Mouse (Mus musculus) gastrocnemius, postnatal 25 days (tissue): ENCODE measurements around the gene Polr2b. TPM values are rescaled to one million over a fixed set of nuclear protein-coding genes. Genes with fewer than 3 reads are reported as not detected.

Experiments used
- DNase-seq: peaks from one replicate; pipeline ENCODE4 v3.0.0; 2022
- total RNA-seq, 2 experiments: library from RNA; stranded (reverse); gene quantifications; 1 replicate in 1 of 2; 2 replicates in 1 of 2; pipeline ENCODE4 v1.2.3; 2021

Polr2b gene
- total RNA-seq, 2 experiments from 2014 or later: 21.5 TPM

DNA sequence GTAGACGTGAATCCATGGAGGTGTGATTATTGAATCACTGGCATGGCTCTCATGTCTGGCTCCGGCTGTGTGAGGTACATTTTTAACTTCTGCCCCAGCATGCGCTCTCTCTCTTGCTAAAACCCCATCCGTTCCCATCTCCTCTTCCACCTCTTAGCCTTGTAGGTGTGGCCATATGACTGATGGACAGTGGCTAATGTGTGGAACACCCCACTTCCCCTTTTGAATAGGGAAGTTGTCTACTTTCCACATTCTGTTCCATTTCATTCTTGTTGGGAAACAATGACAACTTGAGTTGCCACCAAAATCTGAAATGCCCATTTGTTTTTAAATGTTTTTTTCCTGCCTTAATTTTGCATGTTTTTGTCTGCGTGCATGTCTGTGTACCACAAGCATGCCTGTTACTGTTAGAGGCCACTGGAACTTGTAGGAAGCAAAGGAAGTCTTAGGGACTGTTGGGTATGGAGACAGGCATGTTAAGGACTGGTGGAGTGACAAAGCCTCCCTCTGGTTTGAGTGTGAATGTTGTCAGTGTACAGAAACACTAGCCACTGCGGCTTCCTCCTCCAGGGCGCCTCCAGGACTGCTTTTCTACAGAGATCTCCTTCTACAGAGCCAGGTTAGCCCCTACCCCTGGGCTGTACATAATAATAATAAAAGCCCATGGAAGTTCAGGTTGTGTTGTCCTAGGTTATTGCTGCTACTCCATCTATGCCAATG lies 17.0 kb upstream of the Polr2b start:
- DNase-seq: no peak

DNA sequence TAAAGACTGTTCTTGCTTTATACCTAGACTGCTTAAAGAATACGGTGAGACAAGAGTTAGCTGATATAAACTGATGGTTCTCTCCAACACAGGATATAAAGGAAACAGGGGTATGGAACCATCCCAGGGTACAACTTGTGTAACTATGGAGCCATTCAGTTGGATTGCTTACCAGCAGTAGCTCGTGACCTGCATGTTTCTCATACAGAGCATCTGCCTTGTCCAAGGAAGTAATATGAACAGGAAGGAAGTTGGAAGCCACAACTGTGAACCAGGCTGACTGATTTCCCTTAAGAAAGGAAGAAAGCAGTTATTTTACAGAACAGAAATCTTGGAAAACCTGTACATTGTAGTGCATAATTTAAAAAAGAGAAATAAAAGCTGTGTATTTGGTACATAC lies 10.5 kb upstream of the Polr2b start:
- DNase-seq: no peak

DNA sequence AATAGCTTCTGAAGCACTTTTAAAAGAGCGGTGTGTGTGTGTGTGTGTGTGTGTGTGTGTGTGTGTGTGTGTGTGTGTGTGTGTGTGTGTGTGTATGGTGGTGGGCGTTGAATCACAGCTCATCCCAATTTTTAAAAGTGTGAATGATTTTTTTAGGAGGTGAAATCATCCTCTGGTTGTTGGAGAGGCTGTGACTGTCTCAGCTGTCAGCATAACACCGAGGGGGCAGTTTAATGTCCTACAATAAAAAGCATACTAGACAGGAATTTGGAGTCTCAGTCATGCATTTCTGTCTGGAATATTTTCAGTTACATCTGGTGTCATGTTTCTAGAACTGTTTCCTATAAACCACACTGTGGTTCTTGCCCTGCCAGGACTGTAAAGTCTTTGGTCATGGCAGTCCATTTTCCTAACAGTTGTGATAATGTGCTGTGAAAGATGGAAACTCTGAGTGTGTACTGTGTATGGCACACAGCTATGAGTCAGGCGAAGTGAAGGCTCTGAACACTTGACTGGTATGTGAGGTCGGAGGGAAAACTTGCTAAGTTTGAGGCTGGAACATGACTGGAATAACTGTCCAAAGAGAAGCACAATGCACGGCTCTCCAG lies 8.5 kb upstream of the Polr2b start:
- DNase-seq: no peak

DNA sequence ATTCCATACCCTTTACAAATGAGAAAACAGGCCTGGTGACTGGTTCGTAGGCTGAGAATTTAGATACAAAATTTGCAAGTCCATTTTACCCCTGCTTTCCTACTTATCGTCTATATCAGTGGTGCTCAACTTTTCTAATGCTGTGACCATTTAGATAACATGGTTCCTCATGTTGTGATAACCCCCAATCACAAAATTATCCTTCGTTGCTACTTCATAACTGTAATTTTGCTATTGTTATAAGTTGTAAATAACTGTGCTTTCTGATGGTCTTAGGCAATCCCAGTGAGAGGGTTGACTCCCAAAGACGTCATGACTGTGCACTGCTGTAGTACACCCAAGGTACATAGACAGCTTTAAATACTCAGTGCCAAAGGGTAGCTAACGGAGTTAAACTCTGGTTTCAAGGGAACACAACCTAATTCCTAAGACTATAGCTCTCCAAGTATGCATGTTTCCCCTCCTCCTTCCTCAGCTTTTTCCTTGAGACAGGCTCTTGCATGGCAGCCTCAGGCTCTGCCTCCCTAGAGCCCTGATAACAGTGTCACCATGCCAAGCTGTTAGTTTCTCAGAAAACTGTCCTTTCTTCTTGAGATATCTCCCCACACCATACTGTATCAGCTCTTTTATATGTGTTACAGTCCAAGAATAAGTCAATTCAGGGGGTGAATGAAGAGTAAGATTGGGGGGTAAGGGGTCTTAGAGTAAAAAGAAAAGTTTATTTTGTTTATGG lies 2.0 kb upstream of the Polr2b start:
- no peak for DNase-seq

DNA sequence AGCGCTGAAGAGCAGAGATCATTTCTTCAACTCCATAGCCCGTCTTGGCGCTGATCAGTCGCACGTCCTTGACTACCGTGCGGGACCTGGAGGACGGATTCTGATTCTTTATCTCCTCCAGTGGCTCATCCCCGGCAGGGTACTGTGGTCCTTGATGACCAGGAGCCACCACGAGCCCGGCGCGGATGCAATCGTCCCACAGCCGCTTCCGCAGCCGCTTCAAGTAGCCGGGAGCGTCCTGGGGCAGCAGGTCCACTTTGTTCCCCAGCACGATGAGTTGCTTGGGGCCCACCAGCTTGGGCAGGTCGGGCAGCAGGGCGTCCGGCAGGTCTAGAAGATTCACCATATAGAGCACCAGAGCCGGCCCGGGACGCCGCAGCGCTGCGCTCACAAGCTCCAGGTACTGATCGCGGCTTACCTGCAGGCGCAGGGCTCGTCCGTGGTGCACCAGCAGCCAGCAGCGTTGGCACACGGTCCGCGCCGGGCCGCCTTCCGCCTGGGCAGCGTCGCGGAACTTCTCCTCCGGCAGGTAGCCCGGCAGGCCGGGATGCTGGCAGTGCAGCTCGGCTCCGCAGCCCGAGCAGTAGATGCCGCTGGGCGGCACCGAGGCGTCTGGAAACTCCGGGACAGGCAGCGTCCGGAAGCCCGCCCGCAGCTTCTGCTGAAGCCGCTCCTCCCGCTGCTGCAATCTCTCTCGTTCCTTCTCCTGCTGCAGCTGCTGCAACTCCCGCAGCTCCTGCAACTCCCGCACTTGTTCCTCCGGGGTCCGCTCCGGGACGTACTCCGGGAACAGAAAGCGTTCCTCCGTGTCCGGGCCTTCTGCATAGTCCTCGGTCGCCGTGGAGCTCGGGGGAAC lies 668 bp upstream of the Polr2b start:
- no peak for DNase-seq

DNA sequence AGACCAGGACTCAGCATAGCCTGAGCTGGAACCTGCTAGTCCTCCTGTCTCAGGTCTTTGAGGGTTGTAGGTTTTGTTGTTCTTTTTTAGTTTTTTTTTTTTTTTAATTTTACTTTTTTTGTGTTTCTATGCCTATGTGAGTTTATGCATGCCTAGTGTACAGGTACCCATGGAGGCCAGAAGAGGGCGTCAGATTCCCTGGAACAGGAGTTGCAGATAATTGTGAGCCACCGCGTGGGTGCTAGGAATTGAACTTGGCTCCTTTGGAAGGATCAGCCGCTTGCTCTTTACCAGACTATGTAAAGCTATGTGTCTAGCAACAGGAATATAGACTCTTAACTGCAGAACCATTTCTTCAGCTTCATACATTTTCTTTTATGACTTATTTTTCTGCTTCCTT lies 4.3 kb downstream of the Polr2b start:
- no peak for DNase-seq

DNA sequence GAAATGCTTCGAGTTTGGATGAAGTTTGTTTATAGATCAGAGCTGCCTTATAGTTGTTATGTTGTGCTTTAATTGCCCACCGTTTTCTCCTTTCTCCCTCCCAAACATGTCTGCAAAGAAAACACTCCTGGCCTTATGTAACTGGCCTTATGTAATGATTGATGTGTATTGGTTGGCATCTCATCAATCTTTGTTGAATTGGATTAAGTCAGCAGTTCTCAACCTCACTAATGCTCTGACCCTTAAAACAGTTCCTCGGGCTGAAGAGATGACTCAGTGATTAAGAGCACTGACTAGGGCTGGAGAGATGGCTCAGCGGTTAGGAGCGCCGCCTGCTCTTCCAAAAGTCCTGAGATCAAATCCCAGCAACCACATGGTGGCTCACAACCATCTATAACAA lies 5.0 kb downstream of the Polr2b start:
- DNase-seq: no peak

DNA sequence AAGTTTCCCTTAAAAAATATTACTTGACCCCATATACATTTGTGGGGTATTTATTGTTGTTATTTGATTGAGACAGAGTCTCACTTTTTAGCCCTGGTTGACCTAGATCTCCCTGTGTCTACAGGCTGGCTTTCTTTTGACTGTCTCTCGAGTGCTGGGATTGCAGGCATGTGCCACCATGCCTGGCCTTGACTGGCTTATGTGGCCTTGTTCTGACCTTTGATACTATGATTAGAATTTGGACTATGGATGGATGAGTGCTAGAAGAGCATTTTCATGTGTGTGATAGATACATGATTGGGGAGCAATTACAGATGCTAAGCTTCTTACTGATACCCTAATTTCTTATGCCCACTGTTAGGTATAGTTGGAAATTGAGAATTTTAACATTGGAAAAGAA lies 15.0 kb downstream of the Polr2b start:
- no peak for DNase-seq

DNA sequence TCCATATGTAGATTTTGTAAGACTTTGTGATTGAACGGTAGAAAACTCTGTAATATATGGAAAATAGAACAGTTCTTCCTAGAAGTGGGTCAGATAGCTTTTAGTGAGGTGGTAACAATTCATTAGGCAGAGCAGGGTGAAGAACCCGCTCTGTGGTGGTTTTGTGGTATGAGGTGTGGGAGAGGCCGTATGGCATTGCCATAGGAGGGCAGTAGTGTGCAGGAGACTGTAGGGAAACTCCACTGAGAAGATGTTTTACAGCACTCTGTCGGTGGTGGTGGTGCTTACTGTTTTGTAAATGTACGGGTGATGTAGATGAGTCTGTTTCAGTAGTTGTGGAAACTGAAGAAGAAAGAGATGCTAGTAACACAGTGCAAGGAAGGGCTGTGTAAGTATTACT lies 20.2 kb downstream of the Polr2b start:
- DNase-seq: no peak

DNA sequence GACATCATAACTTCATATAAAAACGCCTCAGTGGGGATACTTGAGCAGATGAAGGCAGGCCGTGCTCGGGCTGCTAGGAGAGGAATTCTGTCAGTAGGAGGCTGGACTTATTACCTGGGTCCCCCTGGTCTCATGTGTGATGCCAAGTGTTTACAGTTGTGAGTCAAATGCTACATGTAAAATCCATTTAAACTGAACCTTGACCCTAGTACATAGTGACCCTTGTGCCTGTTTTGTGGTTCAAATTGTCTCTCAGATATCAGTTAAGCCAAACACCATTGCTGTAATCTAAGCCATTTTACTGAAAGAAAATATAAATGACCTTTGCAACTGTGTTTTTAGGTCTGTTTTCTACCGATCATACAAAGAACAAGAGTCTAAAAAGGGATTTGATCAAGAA lies 30.1 kb downstream of the Polr2b start:
- DNase-seq: no peak

DNA sequence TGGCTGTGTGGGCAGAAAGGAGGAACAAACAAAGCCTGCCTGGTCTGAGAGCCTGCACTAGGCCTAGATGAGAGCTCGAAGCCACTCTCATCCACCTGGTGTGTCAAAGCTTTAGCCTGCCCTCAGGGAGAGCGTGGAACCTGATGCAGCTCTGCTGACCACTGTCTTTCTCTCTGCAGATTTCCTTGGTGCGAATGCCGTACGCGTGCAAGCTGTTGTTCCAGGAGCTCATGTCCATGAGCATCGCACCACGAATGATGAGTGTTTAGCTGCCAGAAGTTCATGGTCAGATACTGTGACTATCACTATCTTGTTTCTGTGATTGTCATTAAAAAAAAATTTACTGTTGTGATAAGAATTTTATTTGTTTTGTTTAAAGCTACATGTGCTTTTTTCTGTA lies 39.0 kb downstream of the Polr2b start:
- DNase-seq: no peak

DNA sequence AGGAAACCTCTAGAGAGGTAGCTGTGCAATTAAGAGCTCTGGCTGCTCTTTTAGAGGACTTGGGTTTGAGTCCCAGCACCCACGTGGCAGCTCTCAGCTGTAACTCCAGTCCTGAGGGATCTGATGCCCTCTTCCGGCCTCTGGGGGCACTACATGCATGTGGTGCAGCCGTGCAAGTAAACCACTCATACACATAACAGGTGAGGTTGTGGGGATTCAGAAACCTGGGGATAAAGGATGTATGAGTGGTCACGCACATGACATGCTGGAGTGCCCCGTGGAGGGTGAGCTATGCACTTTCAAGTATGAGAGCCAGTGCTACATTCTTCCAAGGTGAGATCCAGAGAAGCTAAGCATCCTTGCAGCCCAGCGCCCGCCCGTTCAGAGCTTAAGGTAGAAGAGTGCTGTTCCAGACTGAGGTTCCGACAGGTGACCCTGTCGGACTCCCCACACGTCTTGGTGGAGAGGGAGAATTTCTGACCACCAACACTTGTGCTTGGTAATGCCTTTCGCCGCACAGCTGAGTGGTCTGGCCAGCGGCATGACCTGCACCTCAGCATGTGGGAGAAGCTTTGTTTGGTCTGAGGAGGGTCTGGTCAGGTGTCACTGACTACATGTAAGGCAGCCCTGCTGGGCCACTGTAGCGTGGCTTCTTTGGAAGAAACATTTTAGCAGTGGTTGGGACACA lies 40.2 kb downstream of the Polr2b start:
- DNase-seq: no peak

DNA sequence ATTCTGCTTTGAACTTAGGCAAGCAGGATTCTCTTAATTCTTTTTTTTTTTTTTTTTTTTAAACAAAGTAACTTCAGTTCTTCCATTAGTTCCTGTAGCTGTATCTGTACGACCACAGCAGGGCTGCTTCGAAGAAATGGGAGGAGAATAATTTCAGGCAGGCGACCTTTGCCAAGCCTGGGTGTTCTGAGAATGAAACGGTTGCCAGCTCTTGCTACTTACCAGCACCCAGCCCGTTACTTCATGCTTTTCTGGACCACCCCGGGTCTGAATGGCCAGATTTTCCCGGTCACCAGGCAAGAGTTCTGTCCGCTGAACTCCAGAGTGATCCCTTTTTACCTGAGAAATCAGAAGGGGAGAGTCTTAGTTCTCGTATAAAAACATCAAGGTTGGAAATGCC lies 41.7 kb downstream of the Polr2b start:
- no peak for DNase-seq

DNA sequence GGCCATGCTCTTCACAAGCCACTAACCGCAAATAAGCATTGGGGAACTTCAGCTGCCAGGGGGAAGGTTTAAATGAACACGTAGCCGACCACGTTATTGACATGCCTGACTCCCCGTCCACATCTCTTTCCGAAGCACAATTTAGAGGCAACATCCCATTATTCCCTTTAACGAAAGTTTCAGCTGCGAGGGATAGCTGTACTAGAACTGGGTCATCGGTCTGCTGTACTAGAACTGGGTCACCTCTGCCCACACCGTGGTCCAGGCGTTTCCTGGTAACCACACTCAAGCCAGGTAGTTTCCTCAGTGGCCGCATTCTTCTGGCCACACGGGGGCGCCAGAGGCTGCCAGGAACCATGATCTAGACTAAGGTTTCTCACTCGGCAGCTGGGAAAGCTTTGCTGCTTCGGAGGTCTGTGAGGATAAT lies 44.4 kb downstream of the Polr2b start:
- peak; percentile 69 for DNase-seq

DNA sequence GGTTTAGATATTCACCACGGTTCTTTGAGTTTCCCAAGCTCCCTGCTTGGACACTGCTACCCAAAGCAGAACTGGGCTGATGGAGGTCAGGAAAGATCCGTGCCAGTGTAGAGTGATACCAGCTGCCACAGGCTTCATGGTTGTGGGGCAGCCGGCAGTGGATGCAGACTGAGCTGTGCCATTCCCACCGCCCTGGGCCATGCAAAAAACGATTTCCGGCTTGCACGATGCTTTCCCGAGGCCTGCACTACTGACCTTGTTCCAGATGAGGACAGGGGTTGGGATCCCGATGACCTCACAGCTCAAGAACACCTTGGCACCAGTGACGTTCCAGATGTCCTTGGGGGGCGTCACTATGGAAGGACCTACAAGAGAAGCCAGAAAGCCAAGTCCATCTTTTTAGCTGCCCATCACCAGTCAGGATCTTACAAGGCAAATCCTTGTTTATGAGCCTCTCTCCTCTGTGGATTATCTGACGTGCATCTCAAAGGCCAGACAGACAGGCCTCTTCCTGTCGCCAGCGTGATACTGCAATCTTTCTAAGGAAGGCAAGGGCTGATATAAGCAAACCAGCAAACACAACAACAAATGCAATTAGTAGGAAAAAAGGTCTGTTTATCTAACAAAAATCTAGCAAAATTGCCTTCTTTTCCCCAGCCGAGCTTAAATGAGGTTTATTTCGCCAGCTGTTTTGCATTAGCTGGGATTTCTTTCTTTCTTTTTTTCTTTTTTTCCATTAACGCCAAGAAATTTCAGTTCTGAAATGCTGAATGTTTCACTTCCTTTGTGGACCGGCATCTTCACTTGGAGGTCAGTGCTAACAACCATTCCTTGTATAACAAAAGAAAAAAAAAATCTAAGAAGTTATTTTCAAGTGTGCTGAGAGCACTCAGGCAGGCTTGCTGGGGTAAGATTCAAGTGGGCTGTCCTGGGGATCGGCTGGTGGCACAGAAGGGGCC lies 45.6 kb downstream of the Polr2b start:
- no peak for DNase-seq

DNA sequence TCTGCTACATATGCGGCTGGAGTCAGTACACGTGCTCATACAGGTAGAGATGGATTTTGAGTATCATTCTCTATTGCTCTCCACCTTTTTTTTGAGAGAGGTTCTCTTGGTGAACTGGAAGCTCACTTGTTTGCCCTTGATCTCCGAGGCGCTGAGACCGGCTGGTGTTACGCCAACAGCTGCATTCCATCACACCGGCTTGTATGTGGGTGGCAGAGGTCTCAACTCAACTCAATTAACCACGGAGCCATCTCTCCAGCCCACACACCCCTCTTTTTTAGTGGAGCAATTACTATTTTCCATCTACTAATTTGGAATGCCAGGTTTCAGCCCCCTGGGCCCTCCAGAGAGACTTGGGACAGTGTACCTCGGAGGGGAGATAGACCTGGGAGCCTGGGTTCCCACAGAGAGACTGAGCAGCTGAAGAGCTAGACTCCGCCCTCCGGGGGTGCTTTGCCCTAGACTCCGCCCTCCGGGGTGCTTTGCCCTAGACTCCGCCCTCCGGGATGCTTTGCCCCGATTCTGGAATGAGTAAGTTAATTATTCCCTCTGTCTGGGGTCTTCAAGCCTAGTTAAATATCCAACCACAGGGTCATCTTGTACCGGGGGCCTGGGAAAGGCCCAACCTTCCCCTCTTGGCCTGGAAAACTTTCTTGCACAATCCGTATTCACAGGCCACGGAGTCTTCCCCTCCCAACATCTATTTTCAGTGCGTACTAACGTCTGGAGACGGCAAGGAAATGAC lies 47.6 kb downstream of the Polr2b start:
- DNase-seq: peak; percentile 77

DNA sequence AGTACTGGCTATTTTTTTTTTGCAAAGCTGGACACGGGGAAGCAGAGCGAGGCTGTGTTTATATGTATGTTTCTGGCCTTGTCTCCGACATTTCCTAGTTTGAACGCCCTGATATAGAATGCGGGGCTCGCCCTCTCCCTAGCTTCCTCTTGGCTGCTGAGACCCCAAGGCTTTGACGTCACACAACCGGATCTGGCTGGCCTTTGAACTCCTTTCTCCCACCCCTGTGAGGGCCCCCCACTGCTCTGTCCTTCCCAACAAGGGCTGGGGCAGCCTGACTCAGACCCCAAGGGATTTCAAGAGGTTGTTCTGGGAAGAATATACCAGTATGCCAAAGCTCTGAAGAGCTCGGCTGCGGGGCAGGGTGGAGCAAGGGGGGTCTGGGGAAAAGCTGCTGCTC lies 48.4 kb downstream of the Polr2b start:
- DNase-seq: peak; percentile 62

DNA sequence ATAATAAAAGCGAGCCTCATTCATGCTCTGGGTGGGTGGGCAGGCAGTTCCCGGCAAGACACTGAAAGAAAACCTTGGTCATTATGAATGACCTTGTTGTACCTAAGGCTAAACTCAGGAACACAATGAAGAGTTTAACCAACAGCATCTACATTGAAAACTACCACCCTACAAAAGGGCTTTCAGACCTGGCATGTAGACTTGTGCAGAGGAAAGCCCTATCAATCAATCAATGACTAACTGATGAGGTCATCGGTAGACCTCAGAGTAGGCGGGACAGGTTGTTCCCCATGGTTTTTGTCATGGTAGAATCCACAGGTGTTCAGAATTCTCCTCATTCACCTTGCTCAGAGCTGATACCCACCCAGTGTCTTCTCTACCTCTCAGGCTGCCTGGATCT lies 50.0 kb downstream of the Polr2b start:
- DNase-seq: no peak

DNA sequence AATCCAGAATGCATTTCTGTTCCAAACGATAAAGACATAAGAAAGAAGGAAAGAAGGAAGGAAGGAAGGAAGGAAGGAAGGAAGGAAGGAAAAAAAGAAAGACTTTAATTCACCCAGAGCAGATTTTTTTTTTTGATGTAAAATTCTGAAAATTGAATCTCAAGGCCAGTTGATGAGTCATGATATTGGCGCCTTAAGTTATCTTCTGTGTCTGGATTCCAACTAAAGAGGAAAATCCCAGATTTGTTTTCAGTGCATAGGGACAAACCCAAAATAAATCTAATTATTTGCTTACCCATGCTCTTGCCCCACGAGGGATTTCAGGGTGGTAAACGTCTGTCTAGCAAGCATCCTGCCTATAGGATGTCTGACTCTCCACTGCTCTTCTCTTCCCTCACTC lies 51.1 kb downstream of the Polr2b start:
- no peak for DNase-seq

DNA sequence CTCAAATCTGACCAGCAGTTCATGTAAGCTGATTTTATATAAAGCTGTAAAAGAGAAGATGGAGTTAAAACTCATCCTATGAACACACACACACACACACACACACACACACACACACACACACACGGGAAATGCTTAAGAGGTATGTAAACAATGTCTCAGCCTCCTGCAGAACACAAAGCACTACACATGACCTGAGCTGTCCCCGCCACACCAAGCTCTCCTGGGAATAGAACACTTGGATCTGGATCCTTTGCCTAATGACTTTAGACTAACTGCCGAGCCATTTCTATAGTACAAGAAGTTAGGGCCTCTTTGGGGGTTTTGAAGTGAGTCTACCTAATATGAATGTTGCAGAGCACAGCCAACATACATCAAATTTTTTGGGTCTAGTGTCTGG lies 52.2 kb downstream of the Polr2b start:
- DNase-seq: no peak
